Comparison of ENCODE assay signal across 10 mouse cellular contexts in the genomic region with DNA sequence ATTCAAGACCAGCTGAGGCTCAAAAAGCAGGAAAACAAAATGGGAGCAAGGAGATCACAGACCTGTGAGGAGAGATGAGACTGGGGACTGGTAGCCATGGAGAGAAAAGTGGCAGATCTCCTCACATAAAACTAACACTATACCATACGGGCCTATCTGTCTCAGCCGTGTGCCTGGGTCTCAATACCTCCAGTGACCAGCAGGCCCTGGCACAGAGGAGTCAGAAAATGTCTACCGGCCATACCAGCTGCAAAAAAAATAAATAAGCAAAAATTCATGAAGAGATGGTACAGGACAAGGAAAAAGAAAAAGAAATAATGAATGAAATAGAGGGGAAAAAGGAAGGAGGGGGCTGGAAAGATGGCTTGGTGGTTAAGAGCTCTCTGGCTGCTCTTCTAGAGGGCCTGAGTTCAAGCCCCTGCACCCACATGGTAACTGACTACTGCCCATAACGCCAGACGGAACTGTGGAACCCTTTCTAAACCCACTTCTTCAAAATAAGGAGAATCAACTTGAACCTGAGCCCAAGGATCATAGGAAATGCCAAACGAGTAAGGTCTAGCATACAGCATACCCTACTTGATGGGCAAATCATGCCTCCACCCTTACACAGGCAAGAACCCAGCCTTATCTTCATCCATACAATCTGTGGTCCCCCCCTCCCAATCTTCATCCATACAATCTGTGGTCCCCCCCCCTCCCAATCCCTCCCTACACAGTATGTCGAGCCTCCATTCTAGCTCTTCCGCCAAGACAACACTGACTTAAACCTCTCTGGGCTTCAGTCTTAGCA. TPM values are rescaled to one million over a fixed set of nuclear protein-coding genes. Genes with fewer than 3 reads are reported as not detected.
DNase-seq lines count a peak whose midpoint lies in the region; ATAC-seq and TF ChIP-seq lines count a peak whose summit lies in the region.
"Had no signal": no experiment of that assay in that cellular context is flagged by ENCODE, and none has a peak within 500 bp of the region (broad histone marks: within the 10 kb centered on the region; RNA-seq: fewer than 3 reads in every experiment).

No protein-coding gene starts in this region.

- intact Hi-C loops in heart, adult 2 months (cut with DNase I), result loop anchor here (5.0 to 10.0 kb wide), 2 partner anchors 60 to 178 kb away; a partner anchor contains a TSS
- intact Hi-C loops in left cerebral cortex, adult 2 months (cut with DNase I), result no loop called here

- TF ChIP-seq EP300 in heart, adult 2 months (IDR thresholded peaks at IDR 0.05; ENCODE audit: insufficient read depth, low read depth, low read length), result no peak

- H3K9me3 ChIP-seq in heart, embryonic 10.5 days, result no peaks in the 10 kb centered on the region
- no peaks in the 10 kb centered on the region for H3K9me3 ChIP-seq in midbrain, embryonic 11.5 days (ENCODE audit: control insufficient read depth, low read length)
- no peaks in the 10 kb centered on the region for H3K9me3 ChIP-seq in midbrain, postnatal 0 days (ENCODE audit: low read length)
- no peaks in the 10 kb centered on the region for H3K9me3 ChIP-seq in limb, embryonic 11.5 days (ENCODE audit: control insufficient read depth, low read length)
- no peaks in the 10 kb centered on the region for H3K9me3 ChIP-seq in neural tube, embryonic 15.5 days (replicated peaks)
- H3K9me3 ChIP-seq: hindbrain, embryonic 15.5 days had no signal

- H3K79me2 ChIP-seq in heart, adult 2 months (replicated peaks; ENCODE audit: control insufficient read depth, insufficient read depth, low read length), result no peaks in the 10 kb centered on the region

- no peak for DNase-seq in heart, embryonic 10.5 days (ENCODE audit: low spot score)
- no peak for DNase-seq in heart, adult 2 months
- DNase-seq in midbrain, embryonic 11.5 days (ENCODE audit: low spot score, missing footprints), result peak; percentile 73
- no peak for DNase-seq in midbrain, postnatal 0 days (ENCODE audit: low spot score)
- DNase-seq in limb, embryonic 11.5 days (ENCODE audit: low spot score), result no peak
- DNase-seq in left cerebral cortex, adult 2 months (ENCODE audit: extremely low spot score in 1 of 2, low spot score in 2 of 2), result no peak
- DNase-seq in ovary, postnatal 36 days (ENCODE audit: low spot score), result no peak

- H3K4me2 ChIP-seq in midbrain, embryonic 11.5 days, result peak overlapping the region; percentile 57
- no peak overlapping the region for H3K4me2 ChIP-seq in midbrain, postnatal 0 days (ENCODE audit: low read depth, low read length, poor library complexity, severe bottlenecking)
- peak overlapping the region; percentile 83 for H3K4me2 ChIP-seq in limb, embryonic 11.5 days (ENCODE audit: low read depth, severe bottlenecking)
- peak overlapping the region; percentile 82; the same call in 1 of the 2 replicates for H3K4me2 ChIP-seq in neural tube, embryonic 15.5 days

- no peak for TF ChIP-seq POLR2A in heart, adult 2 months (IDR thresholded peaks at IDR 0.05; ENCODE audit: insufficient read depth, low read depth, low read length)

- peaks cover 22% of the 10 kb centered on the region for H3K4me1 ChIP-seq in heart, embryonic 10.5 days
- H3K4me1 ChIP-seq in heart, adult 2 months (ENCODE audit: control insufficient read depth, insufficient read depth, low read length), result peaks cover 6% of the 10 kb centered on the region
- H3K4me1 ChIP-seq in midbrain, embryonic 11.5 days (ENCODE audit: control insufficient read depth, insufficient read depth, low read length), result peaks cover 20% of the 10 kb centered on the region
- H3K4me1 ChIP-seq in midbrain, postnatal 0 days (ENCODE audit: insufficient read depth, low read length), result 0 out of 2 replicates have a peak, but pooled peaks cover 7% of the 10 kb centered on the region
- H3K4me1 ChIP-seq in limb, embryonic 11.5 days (ENCODE audit: control insufficient read depth, insufficient read depth, low read length), result peaks cover 13% of the 10 kb centered on the region
- peaks cover 27% of the 10 kb centered on the region for H3K4me1 ChIP-seq in neural tube, embryonic 15.5 days

- ATAC-seq in midbrain, embryonic 11.5 days (ENCODE audit: low FRiP score), result no peak
- no peak for ATAC-seq in midbrain, postnatal 0 days (ENCODE audit: low FRiP score)
- ATAC-seq in limb, embryonic 11.5 days (ENCODE audit: insufficient number of reproducible peaks, low FRiP score, low TSS enrichment, low read depth), result no peak
- no peak for ATAC-seq in neural tube, embryonic 15.5 days (ENCODE audit: low FRiP score)

- TF ChIP-seq CTCF in heart, adult 2 months (IDR thresholded peaks at IDR 0.05), result no peak
- TF ChIP-seq CTCF in midbrain, postnatal 0 days (IDR thresholded peaks at IDR 0.05), result no peak
- TF ChIP-seq CTCF in left cerebral cortex, adult 2 months (IDR thresholded peaks at IDR 0.05), result no peak; the same call in 1 of the 2 replicates

- peaks cover 15% of the 10 kb centered on the region for H3K36me3 ChIP-seq in heart, embryonic 10.5 days
- no peaks in the 10 kb centered on the region for H3K36me3 ChIP-seq in heart, adult 2 months (ENCODE audit: control insufficient read depth, insufficient read depth, low read length)
- 0 out of 2 replicates have a peak, but pooled peaks cover 2% of the 10 kb centered on the region for H3K36me3 ChIP-seq in midbrain, embryonic 11.5 days (ENCODE audit: control insufficient read depth, insufficient read depth, low read length)
- 0 out of 2 replicates have a peak, but pooled peaks cover 10% of the 10 kb centered on the region for H3K36me3 ChIP-seq in midbrain, postnatal 0 days (ENCODE audit: insufficient read depth, low read length)
- peaks cover 5% of the 10 kb centered on the region; the same call in 1 of the 2 replicates for H3K36me3 ChIP-seq in limb, embryonic 11.5 days (ENCODE audit: control insufficient read depth, insufficient read depth, low read length)
- H3K36me3 ChIP-seq in neural tube, embryonic 15.5 days, result peaks cover 10% of the 10 kb centered on the region

- no peak overlapping the region for H3K27ac ChIP-seq in heart, embryonic 10.5 days
- no peak overlapping the region for H3K27ac ChIP-seq in heart, adult 2 months
- no peak overlapping the region for H3K27ac ChIP-seq in midbrain, embryonic 11.5 days (ENCODE audit: low read depth, low read length)
- H3K27ac ChIP-seq in midbrain, postnatal 0 days (ENCODE audit: low read depth, low read length), result no peak overlapping the region
- no peak overlapping the region for H3K27ac ChIP-seq in limb, embryonic 11.5 days (replicated peaks; ENCODE audit: low read depth, low read length)
- peak overlapping the region; percentile 89; the same call in 1 of the 2 replicates for H3K27ac ChIP-seq in neural tube, embryonic 15.5 days (replicated peaks)
- H3K27ac ChIP-seq in left cerebral cortex, adult 2 months, result no peak overlapping the region

- no peaks in the 10 kb centered on the region for H3K27me3 ChIP-seq in heart, embryonic 10.5 days (ENCODE audit: insufficient read depth, poor library complexity, severe bottlenecking)
- H3K27me3 ChIP-seq in heart, adult 2 months (ENCODE audit: control insufficient read depth, insufficient read depth, low read length), result no peaks in the 10 kb centered on the region
- no peaks in the 10 kb centered on the region for H3K27me3 ChIP-seq in midbrain, embryonic 11.5 days (ENCODE audit: control insufficient read depth, insufficient read depth, low read length)
- H3K27me3 ChIP-seq in midbrain, postnatal 0 days (ENCODE audit: insufficient read depth, low read length), result no peaks in the 10 kb centered on the region
- H3K27me3 ChIP-seq in limb, embryonic 11.5 days (ENCODE audit: control insufficient read depth, insufficient read depth, low read length), result no peaks in the 10 kb centered on the region
- no peaks in the 10 kb centered on the region for H3K27me3 ChIP-seq in neural tube, embryonic 15.5 days (replicated peaks)
- H3K27me3 ChIP-seq: hindbrain, embryonic 15.5 days had no signal

- WGBS in heart, embryonic 10.5 days, result 89% methylated on average over 8 of the region's 8 CpGs
- 90% methylated on average over 8 of the region's 8 CpGs for WGBS in heart, adult 2 months
- 80% methylated on average over 8 of the region's 8 CpGs for WGBS in midbrain, embryonic 11.5 days
- WGBS in midbrain, postnatal 0 days, result 84% methylated on average over 8 of the region's 8 CpGs
- WGBS in limb, embryonic 11.5 days, result 81% methylated on average over 8 of the region's 8 CpGs
- 79% methylated on average over 8 of the region's 8 CpGs for WGBS in neural tube, embryonic 15.5 days

- peak overlapping the region; percentile 76; the same call in 1 of the 2 replicates for H3K4me3 ChIP-seq in heart, embryonic 10.5 days
- no peak overlapping the region for H3K4me3 ChIP-seq in heart, adult 2 months
- H3K4me3 ChIP-seq in midbrain, embryonic 11.5 days (ENCODE audit: low read depth, low read length), result peak overlapping the region; percentile 52; the same call in 1 of the 2 replicates
- H3K4me3 ChIP-seq in midbrain, postnatal 0 days (ENCODE audit: low read depth, low read length), result no peak overlapping the region
- no peak overlapping the region for H3K4me3 ChIP-seq in limb, embryonic 11.5 days (ENCODE audit: low read depth, low read length)
- no peak overlapping the region for H3K4me3 ChIP-seq in neural tube, embryonic 15.5 days (replicated peaks)
- H3K4me3 ChIP-seq in left cerebral cortex, adult 2 months, result no peak overlapping the region

- H3K9ac ChIP-seq in heart, adult 2 months (ENCODE audit: low read depth, low read length), result no peak overlapping the region
- no peak overlapping the region for H3K9ac ChIP-seq in midbrain, embryonic 11.5 days (ENCODE audit: low read length)
- H3K9ac ChIP-seq in midbrain, postnatal 0 days (replicated peaks; ENCODE audit: low read length, poor library complexity, severe bottlenecking), result no peak overlapping the region
- no peak overlapping the region for H3K9ac ChIP-seq in limb, embryonic 11.5 days (ENCODE audit: low read length)
- no peak overlapping the region for H3K9ac ChIP-seq in neural tube, embryonic 15.5 days (replicated peaks)

RNA-seq across cellular contexts. Expression of a gene that starts 1.7 kb away (rescaled TPM):
- 74.0 and 80.8 TPM in 2 replicates for polyA plus RNA-seq in heart, embryonic 10.5 days (2016; fragmentation: Nextera tagmentation; extraction: Ambion mirVana)
- total RNA-seq in heart, adult 2 months (2021), result 10 to 100 TPM; 10.5 to 14.0 TPM
- polyA plus RNA-seq in heart, adult 2 months (2012; rRNA removed), result 22.5 and 30.8 TPM in 2 replicates
- polyA plus RNA-seq in midbrain, embryonic 11.5 days (2014; fragmentation: Nextera tagmentation; extraction: Ambion mirVana), result 75.2 and 87.3 TPM in 2 replicates
- 54.3 and 61.4 TPM in 2 replicates for total RNA-seq in midbrain, postnatal 0 days (2014; rRNA removed)
- 28.5 and 33.3 TPM in 2 replicates for polyA plus RNA-seq in midbrain, postnatal 0 days (2015; fragmentation: Nextera tagmentation; extraction: Ambion mirVana)
- polyA plus RNA-seq in limb, embryonic 11.5 days (2014; fragmentation: Nextera tagmentation; extraction: Ambion mirVana), result 122 and 127 TPM in 2 replicates
- polyA plus RNA-seq in neural tube, embryonic 15.5 days (2015; fragmentation: Nextera tagmentation; extraction: Ambion mirVana), result 30.9 and 44.6 TPM in 2 replicates
- total RNA-seq in left cerebral cortex, adult 2 months (2021), result 10 to 100 TPM; 13.8 to 14.4 TPM

RNA-seq across cellular contexts. Expression of a gene that starts 54.5 kb away (rescaled TPM):
- polyA plus RNA-seq in heart, embryonic 10.5 days (2016; fragmentation: Nextera tagmentation; extraction: Ambion mirVana), result 2.7 and 12.6 TPM in 2 replicates
- under 1 TPM; 0.16 to 0.20 TPM for total RNA-seq in heart, adult 2 months (2021)
- 0.16 and 0.18 TPM in 2 replicates for polyA plus RNA-seq in heart, adult 2 months (2012; rRNA removed)
- 0.07 and 0.11 TPM in 2 replicates for polyA plus RNA-seq in midbrain, embryonic 11.5 days (2014; fragmentation: Nextera tagmentation; extraction: Ambion mirVana)
- not detected in 2 replicates for total RNA-seq in midbrain, postnatal 0 days (2014; rRNA removed)
- 0.06 and 0.07 TPM in 2 replicates for polyA plus RNA-seq in midbrain, postnatal 0 days (2015; fragmentation: Nextera tagmentation; extraction: Ambion mirVana)
- 10.2 and 13.0 TPM in 2 replicates for polyA plus RNA-seq in limb, embryonic 11.5 days (2014; fragmentation: Nextera tagmentation; extraction: Ambion mirVana)
- 0.29 and 0.47 TPM in 2 replicates for polyA plus RNA-seq in neural tube, embryonic 15.5 days (2015; fragmentation: Nextera tagmentation; extraction: Ambion mirVana)
- under 1 TPM; 0.09 to 0.35 TPM for total RNA-seq in left cerebral cortex, adult 2 months (2021)
- polyA plus RNA-seq: C2C12 had no signal

Comparison
In these comparisons a context has a peak if more than half of its experiments do, and no peak if none do; other contexts are left out.
1. H3K4me3 ChIP-seq: peak in heart, embryonic 10.5 days (single experiment) and midbrain, embryonic 11.5 days (single experiment); none in heart, adult 2 months (single experiment), midbrain, postnatal 0 days (single experiment), limb, embryonic 11.5 days (single experiment), neural tube, embryonic 15.5 days (single experiment) and left cerebral cortex, adult 2 months (single experiment).